Mouse (Mus musculus) E14TG2a.4 (cell line): Measurements from ENCODE around the gene Coq2.

Experiments
- CTCF ChIP-seq: conservative IDR thresholded peaks from 2 replicates; pipeline ENCODE4 v1.5.1; 2014; ENCODE audit warnings: low read length
- NANOG ChIP-seq: IDR thresholded peaks from 2 replicates; pipeline ENCODE4 v1.6.1; 2014; ENCODE audit warnings: borderline replicate concordance, low read length, mixed read lengths
- POU5F1 ChIP-seq: IDR thresholded peaks from 2 replicates; pipeline ENCODE4 v1.6.1; 2014; ENCODE audit warnings: low read length, borderline replicate concordance

DNA sequence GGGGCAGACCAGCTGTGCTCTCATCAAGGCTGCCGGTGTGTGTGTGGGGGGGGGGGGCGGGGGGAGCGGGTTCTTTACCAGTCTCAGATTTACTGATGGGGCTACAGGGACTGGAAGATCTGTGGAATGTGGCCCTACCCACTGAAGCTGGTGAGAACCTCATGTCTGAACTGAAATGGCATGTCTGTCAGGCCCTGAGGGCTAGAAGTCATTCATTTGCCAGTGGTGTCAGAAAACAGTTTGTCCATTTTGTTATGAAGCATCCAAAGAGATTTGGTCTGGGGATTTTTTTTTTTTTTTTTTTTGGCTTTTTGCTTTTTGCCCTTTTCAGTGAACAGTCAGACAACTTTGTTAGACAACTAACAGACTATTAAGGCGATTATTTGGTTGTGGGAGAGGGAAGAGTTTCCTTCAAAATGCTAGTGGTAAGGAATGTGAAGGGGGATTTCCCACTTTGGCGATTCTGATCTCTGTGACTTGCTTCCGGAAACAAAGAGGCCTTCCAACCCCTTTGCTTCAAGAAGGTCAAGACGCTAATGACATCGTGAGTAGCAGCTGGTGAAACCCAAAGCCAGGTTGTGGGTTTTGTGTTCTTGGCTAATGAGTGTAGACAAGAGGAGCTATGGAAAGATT is 52.9 kb downstream of the Coq2 start:
- TF ChIP-seq CTCF: no peak
- TF ChIP-seq POU5F1: no peak
- no peak for TF ChIP-seq NANOG
